ENCODE assay signal across 20 mouse cellular contexts in genomic region chr11:3549791-3550190, GRCm38 (mm10). TPM values are rescaled to one million over a fixed set of nuclear protein-coding genes. Genes with fewer than 3 reads are reported as not detected.
DNase-seq lines count a peak whose midpoint lies in the region; ATAC-seq and TF ChIP-seq lines count a peak whose summit lies in the region.
"Had no signal": no experiment of that assay in that cellular context is flagged by ENCODE, and none has a peak within 500 bp of the region (broad histone marks: within the 10 kb centered on the region; RNA-seq: fewer than 3 reads in every experiment).

No protein-coding gene starts in this region.

- H3K27ac ChIP-seq in heart, adult 2 months, result peak overlapping the region; percentile 48
- H3K27ac ChIP-seq in lung, embryonic 14.5 days (ENCODE audit: low read depth), result no peak overlapping the region
- H3K27ac ChIP-seq: embryonic facial prominence, embryonic 13.5 days; forebrain, embryonic 12.5 days; hindbrain, embryonic 10.5 days; limb, embryonic 13.5 days; liver, embryonic 13.5 days; midbrain, embryonic 13.5 days had no signal

- intact Hi-C loops in heart, adult 2 months (cut with DNase I), result no loop called here

- no peaks in the 10 kb centered on the region for H3K79me2 ChIP-seq in heart, adult 2 months (replicated peaks; ENCODE audit: control insufficient read depth, insufficient read depth, low read length)

- no peak for TF ChIP-seq EP300 in heart, adult 2 months (IDR thresholded peaks at IDR 0.05; ENCODE audit: insufficient read depth, low read depth, low read length)

- H3K4me3 ChIP-seq in heart, adult 2 months, result no peak overlapping the region
- no peak overlapping the region for H3K4me3 ChIP-seq in lung, embryonic 14.5 days (ENCODE audit: low read depth, low read length)
- H3K4me3 ChIP-seq in lung, adult 2 months (replicated peaks; ENCODE audit: extremely low read depth, low read depth, low read length), result no peak overlapping the region
- H3K4me3 ChIP-seq: embryonic facial prominence, embryonic 13.5 days; erythroblast, embryonic 14.5 days; forebrain, embryonic 12.5 days; hindbrain, embryonic 10.5 days; limb, embryonic 13.5 days; liver, embryonic 13.5 days; megakaryocyte, embryonic 14.5 days; midbrain, embryonic 13.5 days had no signal

- no peaks in the 10 kb centered on the region for H3K9me3 ChIP-seq in lung, embryonic 14.5 days (ENCODE audit: low read depth, low read length)
- H3K9me3 ChIP-seq: embryonic facial prominence, embryonic 13.5 days; forebrain, embryonic 12.5 days; hindbrain, embryonic 10.5 days; midbrain, embryonic 13.5 days had no signal

- peaks cover 4% of the 10 kb centered on the region for H3K4me1 ChIP-seq in heart, adult 2 months (ENCODE audit: control insufficient read depth, insufficient read depth, low read length)
- H3K4me1 ChIP-seq in lung, embryonic 14.5 days (ENCODE audit: insufficient read depth), result peaks cover 4% of the 10 kb centered on the region
- H3K4me1 ChIP-seq in lung, adult 2 months (ENCODE audit: control insufficient read depth, insufficient read depth, low read length), result peaks cover 7% of the 10 kb centered on the region

- no peak for ATAC-seq in lung, embryonic 14.5 days (ENCODE audit: insufficient read depth)
- ATAC-seq: intestine, postnatal 0 days; midbrain, embryonic 13.5 days had no signal

- no peak overlapping the region for H3K9ac ChIP-seq in heart, adult 2 months (ENCODE audit: low read depth, low read length)
- no peak overlapping the region for H3K9ac ChIP-seq in lung, embryonic 14.5 days
- H3K9ac ChIP-seq: embryonic facial prominence, embryonic 13.5 days; forebrain, embryonic 12.5 days; limb, embryonic 13.5 days; liver, embryonic 13.5 days; midbrain, embryonic 13.5 days had no signal

- H3K27me3 ChIP-seq in heart, adult 2 months (ENCODE audit: control insufficient read depth, insufficient read depth, low read length), result no peaks in the 10 kb centered on the region
- H3K27me3 ChIP-seq in lung, embryonic 14.5 days (ENCODE audit: insufficient read depth, low read length), result no peaks in the 10 kb centered on the region
- H3K27me3 ChIP-seq: embryonic facial prominence, embryonic 13.5 days; limb, embryonic 13.5 days; liver, embryonic 13.5 days; megakaryocyte, embryonic 14.5 days; midbrain, embryonic 13.5 days had no signal

- no peak for TF ChIP-seq POLR2A in heart, adult 2 months (IDR thresholded peaks at IDR 0.05; ENCODE audit: insufficient read depth, low read depth, low read length)
- TF ChIP-seq POLR2A in lung, adult 2 months (IDR thresholded peaks at IDR 0.05; ENCODE audit: borderline replicate concordance, extremely low read depth, low read depth, low read length), result no peak

- H3K4me2 ChIP-seq in lung, embryonic 14.5 days, result no peak overlapping the region
- H3K4me2 ChIP-seq: embryonic facial prominence, embryonic 13.5 days; forebrain, embryonic 12.5 days; heart, embryonic 11.5 days; limb, embryonic 13.5 days; liver, embryonic 13.5 days; midbrain, embryonic 13.5 days had no signal

- WGBS in heart, adult 2 months, result 51% methylated on average over 5 of the region's 5 CpGs
- WGBS in lung, embryonic 14.5 days, result 61% methylated on average over 5 of the region's 5 CpGs
- 43% methylated on average over 5 of the region's 5 CpGs for WGBS in lung, adult 2 months

- no peak for TF ChIP-seq CTCF in heart, adult 2 months (IDR thresholded peaks at IDR 0.05)
- no peak for TF ChIP-seq CTCF in lung, embryonic 14.5 days (IDR thresholded peaks at IDR 0.05; ENCODE audit: low read depth)
- TF ChIP-seq CTCF in lung, adult 2 months (IDR thresholded peaks at IDR 0.05; ENCODE audit: insufficient read depth, low read length), result no peak

- H3K36me3 ChIP-seq in heart, adult 2 months (ENCODE audit: control insufficient read depth, insufficient read depth, low read length), result no peaks in the 10 kb centered on the region
- no peaks in the 10 kb centered on the region for H3K36me3 ChIP-seq in lung, embryonic 14.5 days (ENCODE audit: insufficient read depth)
- H3K36me3 ChIP-seq: embryonic facial prominence, embryonic 13.5 days; forebrain, embryonic 12.5 days; hindbrain, embryonic 10.5 days; limb, embryonic 13.5 days; liver, embryonic 13.5 days; midbrain, embryonic 13.5 days had no signal

- DNase-seq in heart, adult 2 months, result peak in 1 of 2 experiments; percentile 30
- DNase-seq in heart, adult 9 months (ENCODE audit: low spot score in 2 of 2), result no peak
- peak; percentile 21 for DNase-seq in lung, embryonic 14.5 days
- no peak for DNase-seq in lung, adult 2 months
- DNase-seq in kidney, adult 9 months, result peak; percentile 61
- DNase-seq in kidney, postnatal 36 days, result peak; percentile 69 to 73
- DNase-seq in spleen, postnatal 4 days (ENCODE audit: low spot score in 2 of 2), result no peak
- DNase-seq: cerebellum, adult 2 months; cerebellum, postnatal 36 days; embryo, embryonic 11 days; liver, embryonic 13.5 days had no signal

RNA-seq across cellular contexts. Expression of gene Smtn, which starts 9.4 kb away (rescaled TPM):
- total RNA-seq in heart, adult 2 months (2021), result 100 to 1,000 TPM; 137 to 154 TPM
- 159 and 167 TPM in 2 replicates for polyA plus RNA-seq in heart, adult 2 months (2012; rRNA removed)
- 103 and 108 TPM in 2 replicates for polyA plus RNA-seq in lung, embryonic 14.5 days (2014; fragmentation: Nextera tagmentation; extraction: Ambion mirVana)
- polyA plus RNA-seq in lung, adult 2 months (2012; rRNA removed), result 43.1 and 51.6 TPM in 2 replicates

RNA-seq across cellular contexts. Expression of gene Selenom, which starts 35.3 kb away (rescaled TPM):
- total RNA-seq in heart, adult 2 months (2021), result 10 to 100 TPM; 41.7 to 42.8 TPM
- 67.8 and 78.3 TPM in 2 replicates for polyA plus RNA-seq in heart, adult 2 months (2012; rRNA removed)
- polyA plus RNA-seq in lung, embryonic 14.5 days (2014; fragmentation: Nextera tagmentation; extraction: Ambion mirVana), result 100 and 110 TPM in 2 replicates
- 111 and 138 TPM in 2 replicates for polyA plus RNA-seq in lung, adult 2 months (2012; rRNA removed)

RNA-seq across cellular contexts. Expression of gene Inpp5j, which starts 45.2 kb away (rescaled TPM):
- 10 to 100 TPM; 23.4 to 23.6 TPM for total RNA-seq in heart, adult 2 months (2021)
- polyA plus RNA-seq in heart, adult 2 months (2012; rRNA removed), result 20.1 and 22.2 TPM in 2 replicates
- polyA plus RNA-seq in lung, embryonic 14.5 days (2014; fragmentation: Nextera tagmentation; extraction: Ambion mirVana), result 1.2 and 1.5 TPM in 2 replicates
- 2.3 and 2.7 TPM in 2 replicates for polyA plus RNA-seq in lung, adult 2 months (2012; rRNA removed)
- polyA plus RNA-seq: erythroblast, embryonic 14.5 days had no signal

Comparison
In these comparisons a context has a peak if more than half of its experiments do, and no peak if none do; other contexts are left out.
1. DNase-seq: peak in lung, embryonic 14.5 days (single experiment), kidney, adult 9 months (single experiment) and kidney, postnatal 36 days (2 of 2); none in heart, adult 9 months (0 of 2), lung, adult 2 months (single experiment) and spleen, postnatal 4 days (0 of 2).